ENCODE assay signal across 13 mouse cellular contexts in genomic region chr5:132186659-132187058, GRCm38 (mm10).
DNase-seq lines count a peak whose midpoint lies in the region; ATAC-seq and TF ChIP-seq lines count a peak whose summit lies in the region.
"Had no signal": no experiment of that assay in that cellular context is flagged by ENCODE, and none has a peak within 500 bp of the region (broad histone marks: within the 10 kb centered on the region; RNA-seq: fewer than 3 reads in every experiment).

No protein-coding gene starts in this region.

- no peak for TF ChIP-seq CTCF in gastrocnemius, adult 2 months (IDR thresholded peaks at IDR 0.05)
- TF ChIP-seq CTCF in kidney, adult 2 months (conservative IDR thresholded peaks at IDR 0.05; ENCODE audit: insufficient read depth, insufficient read length, low read depth, low read length), result no peak

- no peak for DNase-seq in gastrocnemius, adult 2 months
- DNase-seq in gastrocnemius, adult 18-20 months (ENCODE audit: low spot score), result no peak
- DNase-seq in kidney, adult 2 months, result no peak
- no peak for DNase-seq in kidney, postnatal 36 days
- peak; percentile 11 for DNase-seq in embryo, embryonic 9.5 days (ENCODE audit: extremely low spot score)
- DNase-seq in ovary, adult 18-20 months (ENCODE audit: low spot score), result no peak
- DNase-seq in cerebellum, postnatal 36 days, result no peak
- DNase-seq: adrenal gland, postnatal 36 days; heart, postnatal 36 days; lung, postnatal 4 days; thymus, adult 18-20 months had no signal

- no peaks in the 10 kb centered on the region for H3K27me3 ChIP-seq in kidney, adult 2 months (replicated peaks; ENCODE audit: control insufficient read depth, insufficient read depth, low read length)
- H3K27me3 ChIP-seq in forebrain, embryonic 16.5 days (replicated peaks; ENCODE audit: control insufficient read depth, insufficient read depth, low read length), result no peaks in the 10 kb centered on the region
- H3K27me3 ChIP-seq: liver, embryonic 15.5 days had no signal

- TF ChIP-seq POLR2A in kidney, adult 2 months (IDR thresholded peaks at IDR 0.05; ENCODE audit: low read depth, low read length), result no peak

- H3K9ac ChIP-seq in forebrain, embryonic 16.5 days (replicated peaks; ENCODE audit: low read depth, low read length), result no peak overlapping the region
- H3K9ac ChIP-seq: liver, embryonic 15.5 days had no signal

- 44% methylated on average over 3 of the region's 3 CpGs for WGBS in kidney, adult 2 months
- WGBS in forebrain, embryonic 16.5 days, result 41% methylated on average over 3 of the region's 3 CpGs

- H3K9me3 ChIP-seq in forebrain, embryonic 16.5 days (ENCODE audit: control insufficient read depth, low read length), result no peaks in the 10 kb centered on the region
- H3K9me3 ChIP-seq: liver, embryonic 15.5 days had no signal

- H3K27ac ChIP-seq in gastrocnemius, adult 2 months, result no peak overlapping the region
- peak overlapping the region; percentile 94; the same call in 1 of the 2 replicates for H3K27ac ChIP-seq in kidney, adult 2 months (ENCODE audit: insufficient read depth, low read depth, low read length)
- no peak overlapping the region for H3K27ac ChIP-seq in forebrain, embryonic 16.5 days (ENCODE audit: low read length)
- H3K27ac ChIP-seq: liver, embryonic 15.5 days had no signal

- no peaks in the 10 kb centered on the region for H3K36me3 ChIP-seq in kidney, adult 2 months (ENCODE audit: control insufficient read depth, insufficient read depth, low read length)
- no peaks in the 10 kb centered on the region for H3K36me3 ChIP-seq in forebrain, embryonic 16.5 days (ENCODE audit: control insufficient read depth, insufficient read depth)
- H3K36me3 ChIP-seq: liver, embryonic 15.5 days had no signal

- 0 out of 2 replicates have a peak overlapping the region, but pooled peaks have one; percentile 4 for H3K4me2 ChIP-seq in forebrain, embryonic 16.5 days (ENCODE audit: low read length)
- H3K4me2 ChIP-seq: liver, embryonic 15.5 days had no signal

- peaks cover 31% of the 10 kb centered on the region for H3K4me1 ChIP-seq in kidney, adult 2 months (ENCODE audit: control insufficient read depth, insufficient read depth, low read length)
- H3K4me1 ChIP-seq in forebrain, embryonic 16.5 days (replicated peaks; ENCODE audit: control insufficient read depth, insufficient read depth, low read length), result peaks cover 38% of the 10 kb centered on the region

- ATAC-seq in forebrain, embryonic 16.5 days, result no peak

- H3K4me3 ChIP-seq in gastrocnemius, adult 2 months, result 0 out of 2 replicates have a peak overlapping the region, but pooled peaks have one; percentile 7
- H3K4me3 ChIP-seq in kidney, adult 2 months (ENCODE audit: insufficient read depth, low read depth, low read length), result no peak overlapping the region
- no peak overlapping the region for H3K4me3 ChIP-seq in forebrain, embryonic 16.5 days (replicated peaks; ENCODE audit: low read length)
- H3K4me3 ChIP-seq: liver, embryonic 15.5 days had no signal

- intact Hi-C loops in gastrocnemius, adult 2 months (cut with DNase I), result no loop called here
